Mouse (Mus musculus) liver, postnatal 0 days (tissue): Measurements from ENCODE around the gene Pitpnm3. TPM values are rescaled to one million over a fixed set of nuclear protein-coding genes. Genes with fewer than 3 reads are reported as not detected.
A peak's percentile ranks its signal among the peaks of the same experiment; 100 is the strongest.

Experiments
- ATAC-seq: fragments of 200-750 bp; cut with Nextera tagmentation; 2 replicates; pipeline ENCODE4 v1.8.0; 2017; ENCODE audit warnings: mild to moderate bottlenecking, moderate library complexity
- DNase-seq: peaks from one replicate; pipeline ENCODE4 v3.0.0-alpha.2; 2016
- H3K27ac ChIP-seq: fragments of 300-500 bp; sonication (generic); 2 replicates; pipeline ENCODE4 v1.5.1; 2014; ENCODE audit warnings: antibody characterized with exemption, moderate library complexity, mild to moderate bottlenecking, low read depth
- H3K27me3 ChIP-seq: fragments of 300-500 bp; sonication (generic); 2 replicates; pipeline ENCODE4 v1.6.1; 2014; ENCODE audit warnings: low read length, control low read depth, mixed read lengths; ENCODE audit not compliant: insufficient read depth
- H3K36me3 ChIP-seq: fragments of 300-500 bp; sonication (generic); replicated peaks from 2 replicates; pipeline ENCODE4 v1.6.1; 2014; ENCODE audit warnings: mild to moderate bottlenecking, control low read depth, low read length, moderate library complexity, mixed read lengths; ENCODE audit not compliant: insufficient read depth
- H3K4me1 ChIP-seq: fragments of 300-500 bp; sonication (generic); 2 replicates; pipeline ENCODE4 v1.6.1; 2014; ENCODE audit warnings: antibody characterized with exemption, mild to moderate bottlenecking, control low read depth; ENCODE audit not compliant: insufficient read depth
- H3K4me2 ChIP-seq: fragments of 300-500 bp; sonication (generic); 2 replicates; pipeline ENCODE4 v1.6.1; 2014; ENCODE audit warnings: low read depth, mild to moderate bottlenecking, low read length, moderate library complexity, mixed read lengths
- H3K4me3 ChIP-seq: fragments of 300-500 bp; sonication (generic); 2 replicates; pipeline ENCODE4 v1.5.1; 2014; ENCODE audit warnings: low read depth, low read length
- H3K9ac ChIP-seq: fragments of 300-500 bp; sonication (generic); replicated peaks from 2 replicates; pipeline ENCODE4 v1.6.1; 2014; ENCODE audit warnings: mild to moderate bottlenecking, moderate library complexity
- H3K9me3 ChIP-seq: fragments of 300-500 bp; sonication (generic); 2 replicates; pipeline ENCODE4 v1.6.1; 2016; ENCODE audit warnings: mild to moderate bottlenecking, control low read depth, low read length, mixed read lengths
- CTCF ChIP-seq: sonication (generic); IDR thresholded peaks from 2 replicates; pipeline ENCODE4 v1.5.1; 2016; ENCODE audit warnings: antibody characterized with exemption, low read depth
- EP300 ChIP-seq: IDR thresholded peaks from 2 replicates; pipeline ENCODE4 v1.6.1; 2016; ENCODE audit warnings: antibody characterized with exemption, low read depth, mild to moderate bottlenecking
- WGBS: fragments of 180-500 bp; shearing (Covaris S2); extraction: QIAGEN DNeasy Blood & Tissue Kit; methylation state at CpG from one replicate; pipeline ENCODE4 v1.1.7; 2014; ENCODE audit not compliant: insufficient replicate concordance; 5-methylcytosine and 5-hydroxymethylcytosine counted together
- polyA plus RNA-seq: library from polyadenylated mRNA; unstranded; fragments of >200 nt; fragmentation: Nextera tagmentation; extraction: Ambion mirVana; gene quantifications from 2 replicates; pipeline ENCODE4 v1.2.1, GENCODE M21; 2015

Gene Pitpnm3
- polyA plus RNA-seq, 1 experiment from 2014 or later, result not detected

DNA sequence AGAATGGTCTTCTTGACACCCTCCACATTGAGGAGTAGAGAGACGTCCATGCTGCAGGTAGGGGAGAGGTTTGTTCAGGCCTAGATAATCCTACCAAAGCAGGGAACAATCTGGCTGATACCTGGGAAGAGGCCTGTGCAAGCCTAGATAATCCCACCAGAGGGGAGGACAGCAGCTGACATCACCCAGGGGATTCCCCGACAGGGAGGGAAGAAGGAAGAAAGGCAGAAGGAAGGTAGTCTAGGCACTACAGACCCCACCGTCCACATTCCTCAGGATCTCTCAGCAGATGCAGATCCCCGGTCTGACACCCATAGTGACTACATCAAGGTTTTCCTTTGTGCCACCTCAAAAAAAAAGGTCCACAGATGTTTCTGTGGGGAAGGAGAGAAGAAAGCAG is 98.2 kb downstream of the Pitpnm3 start, which contains the start of gene Aipl1:
Gene Aipl1, minus strand, starts transcription at position 101 of the 400 bp plus-strand sequence.
- no peak for DNase-seq
- no peak for TF ChIP-seq EP300
- no peak for TF ChIP-seq CTCF
- Histone ChIP-seq H3K4me1 (peaks cover 7% of the 10 kb centered on the region), H3K27me3 (no peaks in the 10 kb centered on the region), H3K4me3 (no peak within 1 kb of the TSS), H3K4me2 (no peak within 1 kb of the TSS), H3K36me3 (no peaks in the 10 kb centered on the region), H3K27ac (no peak within 1 kb of the TSS), H3K9ac (no peak within 1 kb of the TSS), H3K9me3 (no peaks in the 10 kb centered on the region)
- WGBS, result 67% methylated on average over 4 of the region's 4 CpGs
- ATAC-seq, result no peak

DNA sequence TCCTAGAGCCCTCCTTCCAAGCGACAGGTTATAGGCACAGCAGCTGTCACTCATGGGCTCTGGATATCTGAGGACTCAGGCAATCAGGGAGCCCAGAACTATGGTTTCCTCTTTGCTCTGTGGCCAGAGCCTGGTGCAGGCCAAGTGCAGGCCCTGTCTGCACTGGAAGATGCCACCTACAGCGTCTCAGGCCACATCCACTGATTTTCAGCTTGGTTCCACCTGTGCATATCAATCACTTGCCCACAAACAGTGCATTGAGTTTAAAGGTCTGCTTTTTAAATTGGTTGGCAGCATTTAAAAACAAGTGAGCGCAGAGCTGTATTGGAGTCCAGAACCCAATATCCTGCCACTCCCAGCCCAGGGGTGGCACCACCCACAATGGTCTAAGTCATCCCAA is 103.0 kb downstream of the Pitpnm3 start:
- TF ChIP-seq CTCF (no peak), EP300 (no peak)
- Histone ChIP-seq H3K9ac (no peak overlapping the region), H3K4me1 (no peaks in the 10 kb centered on the region), H3K27me3 (no peaks in the 10 kb centered on the region), H3K4me3 (no peak overlapping the region), H3K9me3 (no peaks in the 10 kb centered on the region), H3K36me3 (no peaks in the 10 kb centered on the region), H3K27ac (no peak overlapping the region), H3K4me2 (no peak overlapping the region)
- ATAC-seq, result no peak
- no peak for DNase-seq
- WGBS, result 73% methylated on average over 3 of the region's 3 CpGs

DNA sequence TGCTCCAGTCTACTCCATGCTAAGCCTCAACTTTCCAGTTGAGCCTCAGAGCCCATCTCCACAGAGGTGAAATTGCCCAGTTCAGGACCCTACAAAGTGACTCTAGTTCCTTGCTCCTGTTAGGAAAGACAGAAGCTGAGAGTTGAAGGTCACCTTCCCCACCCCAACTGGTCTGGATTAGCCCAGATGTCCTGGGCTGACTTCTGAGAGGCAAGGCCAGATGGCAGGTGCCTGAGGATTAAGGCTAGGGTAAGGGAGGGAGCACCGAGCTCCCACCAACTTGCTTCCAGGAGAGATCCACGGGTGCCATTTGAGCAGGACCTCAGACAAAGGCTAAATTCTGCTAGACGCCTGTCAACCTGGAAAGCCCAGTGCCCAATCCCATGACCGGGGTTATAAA is 103.5 kb downstream of the Pitpnm3 start:
- no peaks in the 10 kb centered on the region for H3K4me1 ChIP-seq
- H3K36me3 ChIP-seq, result no peaks in the 10 kb centered on the region
- H3K4me3 ChIP-seq, result no peak overlapping the region
- H3K9ac ChIP-seq, result no peak overlapping the region
- TF ChIP-seq EP300, result no peak
- TF ChIP-seq CTCF, result no peak
- no peak for ATAC-seq
- no peak for DNase-seq
- H3K4me2 ChIP-seq, result no peak overlapping the region
- H3K27me3 ChIP-seq, result 0 out of 2 replicates have a peak, but pooled peaks cover 3% of the 10 kb centered on the region
- WGBS, result 67% methylated on average over 4 of the region's 4 CpGs
- no peak overlapping the region for H3K27ac ChIP-seq
- H3K9me3 ChIP-seq, result no peaks in the 10 kb centered on the region

DNA sequence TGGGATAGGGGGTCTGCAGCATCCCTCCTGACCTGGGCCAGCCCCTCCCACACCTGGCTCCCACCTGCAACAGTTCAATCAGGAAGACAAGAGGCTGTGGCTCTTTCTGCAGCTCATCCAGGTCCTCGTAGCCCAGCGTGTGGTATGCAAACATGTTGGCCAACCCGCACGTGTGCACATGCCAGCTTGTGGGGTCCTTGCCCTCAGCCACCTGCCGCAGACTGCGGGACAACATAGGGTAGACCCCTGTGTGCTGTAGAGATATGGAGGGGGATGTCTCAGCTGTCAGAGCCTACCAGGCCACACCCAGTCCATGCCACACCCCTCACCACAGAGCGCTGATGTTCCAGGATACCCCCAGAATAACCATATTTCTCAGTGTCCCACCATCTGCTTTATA is 104.2 kb downstream of the Pitpnm3 start:
- WGBS, result 75% methylated on average over 7 of the region's 7 CpGs
- Histone ChIP-seq H3K36me3 (no peaks in the 10 kb centered on the region), H3K4me3 (no peak overlapping the region), H3K4me1 (no peaks in the 10 kb centered on the region), H3K4me2 (no peak overlapping the region), H3K9me3 (no peaks in the 10 kb centered on the region), H3K27ac (no peak overlapping the region), H3K9ac (no peak overlapping the region), H3K27me3 (0 out of 2 replicates have a peak, but pooled peaks cover 3% of the 10 kb centered on the region)
- no peak for DNase-seq
- no peak for ATAC-seq
- TF ChIP-seq CTCF (no peak), EP300 (no peak)

DNA sequence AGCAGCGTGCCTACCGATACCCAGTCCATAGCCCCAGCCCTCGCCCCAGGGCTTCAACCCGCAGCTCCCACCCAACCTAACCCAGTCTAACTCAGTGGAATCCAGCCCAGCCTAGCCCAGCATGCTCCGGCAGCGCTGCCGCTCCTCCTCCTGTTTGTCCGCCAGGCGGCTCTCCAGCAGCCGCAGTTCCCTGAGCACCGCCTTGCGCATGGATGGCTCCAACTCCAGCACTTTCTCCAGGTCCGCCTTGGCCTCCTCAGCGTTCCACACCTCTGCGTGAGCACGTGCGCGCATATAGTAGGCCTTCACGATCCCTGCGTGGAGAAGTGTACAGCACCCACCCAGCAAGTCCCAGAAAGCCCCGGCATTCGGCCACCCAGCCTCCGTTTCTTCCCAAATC is 106.4 kb downstream of the Pitpnm3 start:
- DNase-seq (no peak), ATAC-seq (no peak)
- Histone ChIP-seq H3K27me3 (0 out of 2 replicates have a peak, but pooled peaks cover 3% of the 10 kb centered on the region), H3K4me1 (no peaks in the 10 kb centered on the region), H3K4me2 (no peak overlapping the region), H3K4me3 (no peak overlapping the region), H3K27ac (no peak overlapping the region), H3K9ac (no peak overlapping the region), H3K36me3 (no peaks in the 10 kb centered on the region), H3K9me3 (no peaks in the 10 kb centered on the region)
- TF ChIP-seq CTCF (peak; percentile 56), EP300 (no peak)
- WGBS, result 29% methylated on average over 23 of the region's 23 CpGs

DNA sequence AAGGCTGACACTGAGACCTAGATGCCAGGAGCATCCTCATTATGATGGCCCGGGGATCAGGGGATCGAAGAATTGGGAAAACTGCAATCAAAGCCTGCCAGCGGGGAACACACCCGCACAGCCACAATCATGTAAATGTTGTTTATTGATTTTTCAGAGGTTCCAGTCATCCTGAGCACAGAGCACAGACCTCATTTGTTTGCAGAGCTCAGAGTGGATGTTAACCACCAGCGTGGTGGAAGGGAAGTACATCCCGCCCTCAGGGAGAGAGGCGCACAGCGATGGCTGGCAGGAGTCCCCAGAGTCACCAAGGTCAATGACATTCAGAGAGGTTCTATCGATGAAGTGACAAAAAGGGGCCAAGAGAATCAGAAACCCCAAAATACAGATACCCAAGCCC is 107.7 kb downstream of the Pitpnm3 start:
- Histone ChIP-seq H3K27ac (no peak overlapping the region), H3K4me1 (no peaks in the 10 kb centered on the region), H3K4me2 (no peak overlapping the region), H3K9me3 (no peaks in the 10 kb centered on the region), H3K27me3 (0 out of 2 replicates have a peak, but pooled peaks cover 3% of the 10 kb centered on the region), H3K36me3 (no peaks in the 10 kb centered on the region), H3K4me3 (no peak overlapping the region), H3K9ac (no peak overlapping the region)
- DNase-seq, result peak; percentile 34
- TF ChIP-seq CTCF (no peak), EP300 (no peak)
- 62% methylated on average over 9 of the region's 9 CpGs for WGBS
- peak; percentile 89 for ATAC-seq

DNA sequence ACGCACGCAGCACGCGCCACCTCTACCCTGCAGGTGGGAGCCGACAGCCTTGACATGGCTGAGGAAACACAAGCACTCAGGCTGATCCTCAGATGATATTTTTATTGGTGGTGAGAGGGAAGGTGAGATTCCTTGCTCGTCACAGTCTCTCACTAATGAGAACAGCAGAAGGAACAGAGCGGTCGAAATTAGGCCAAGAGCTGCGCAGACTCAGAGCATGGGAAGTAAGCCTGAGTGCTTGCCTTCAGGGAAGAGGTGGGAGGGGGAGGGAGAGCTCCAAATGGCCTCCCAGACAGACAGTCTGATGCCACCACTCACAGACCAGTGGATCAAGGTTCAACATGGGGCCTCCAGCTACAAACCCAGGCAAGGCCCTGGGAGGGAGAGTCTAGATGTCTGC is 109.1 kb downstream of the Pitpnm3 start:
- 0 out of 2 replicates have a peak, but pooled peaks cover 3% of the 10 kb centered on the region for H3K27me3 ChIP-seq
- TF ChIP-seq CTCF, result no peak
- TF ChIP-seq EP300, result no peak

More for the DNA sequence above, 109.1 kb downstream of the Pitpnm3 start:
- ATAC-seq (no peak), DNase-seq (no peak)
- H3K4me2 ChIP-seq, result no peak overlapping the region
- no peak overlapping the region for H3K4me3 ChIP-seq
- H3K36me3 ChIP-seq, result no peaks in the 10 kb centered on the region
- H3K4me1 ChIP-seq, result no peaks in the 10 kb centered on the region
- H3K9me3 ChIP-seq, result no peaks in the 10 kb centered on the region
- H3K27ac ChIP-seq, result no peak overlapping the region
- H3K9ac ChIP-seq, result no peak overlapping the region
- WGBS, result 81% methylated on average over 9 of the region's 9 CpGs
